Mouse (Mus musculus) limb, embryonic 15.5 days (tissue): ENCODE measurements around the gene Fam183b. TPM values are rescaled to one million over a fixed set of nuclear protein-coding genes. Genes with fewer than 3 reads are reported as not detected.
"Not testable (repeated sequence)": the region's sequence is repeated elsewhere in the genome, so short reads cannot be mapped to it uniquely, and the experiment has no call there.

Experiments used
- ATAC-seq: fragments of 200-750 bp; cut with Nextera tagmentation; 2 replicates; pipeline ENCODE4 v1.8.0; 2017; ENCODE audit warnings: low read depth, moderate TSS enrichment; ENCODE audit not compliant: insufficient number of reproducible peaks, low FRiP score, low TSS enrichment
- H3K27ac ChIP-seq: fragments of 300-500 bp; sonication (generic); 2 replicates; pipeline ENCODE4 v1.5.1; 2015; ENCODE audit warnings: moderate library complexity, mild to moderate bottlenecking, inconsistent platforms
- H3K27me3 ChIP-seq: fragments of 300-500 bp; sonication (generic); 2 replicates; pipeline ENCODE4 v1.6.1; 2015; ENCODE audit warnings: inconsistent platforms
- H3K36me3 ChIP-seq: fragments of 300-500 bp; sonication (generic); 2 replicates; pipeline ENCODE4 v1.6.1; 2015; ENCODE audit warnings: inconsistent platforms
- H3K4me1 ChIP-seq: fragments of 300-500 bp; sonication (generic); 2 replicates; pipeline ENCODE4 v1.6.1; 2015; ENCODE audit warnings: inconsistent platforms
- H3K4me2 ChIP-seq: fragments of 300-500 bp; sonication (generic); 2 replicates; pipeline ENCODE4 v1.6.1; 2015; ENCODE audit warnings: mild to moderate bottlenecking, inconsistent platforms
- H3K4me3 ChIP-seq: fragments of 300-500 bp; sonication (generic); 2 replicates; pipeline ENCODE4 v1.5.1; 2015; ENCODE audit warnings: mild to moderate bottlenecking, inconsistent platforms
- H3K9ac ChIP-seq: fragments of 300-500 bp; sonication (generic); 2 replicates; pipeline ENCODE4 v1.6.1; 2015; ENCODE audit warnings: inconsistent platforms
- H3K9me3 ChIP-seq: fragments of 300-500 bp; sonication (generic); 2 replicates; pipeline ENCODE4 v1.6.1; 2016; ENCODE audit warnings: inconsistent platforms
- WGBS: fragments of 180-500 bp; shearing (Covaris S2); methylation state at CpG from one replicate; pipeline ENCODE4 v1.1.7; 2015; 5-methylcytosine and 5-hydroxymethylcytosine counted together
- polyA plus RNA-seq: library from polyadenylated mRNA; unstranded; fragments of >200 nt; fragmentation: Nextera tagmentation; extraction: Ambion mirVana; gene quantifications from 2 replicates; pipeline ENCODE4 v1.2.1, GENCODE M21; 2015

Gene Fam183b
- polyA plus RNA-seq, 1 experiment from 2014 or later = not detected

DNA sequence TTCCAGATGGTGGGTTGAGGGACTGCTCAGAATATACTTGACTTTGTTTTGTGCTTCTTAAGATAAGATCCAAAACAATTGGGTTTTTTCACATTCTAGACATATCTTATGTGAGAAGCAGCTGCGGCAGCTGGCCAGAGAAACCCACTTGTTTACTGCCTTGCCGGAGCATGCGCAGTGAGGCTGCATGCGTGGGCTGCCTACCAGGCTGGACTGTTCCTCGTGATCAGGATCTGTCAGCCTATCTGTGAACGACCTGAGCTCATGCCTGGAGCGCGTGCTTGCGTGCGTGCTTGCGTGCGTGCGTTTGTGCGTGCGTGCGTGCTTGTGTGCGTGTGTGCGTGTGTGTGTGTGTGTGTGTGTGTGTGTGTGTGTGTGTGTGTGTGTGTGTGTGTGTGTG is 50.7 kb downstream of the Fam183b start:
- H3K4me3 ChIP-seq, ATAC-seq, H3K9me3 ChIP-seq, H3K27ac ChIP-seq, H3K4me2 ChIP-seq, H3K4me1 ChIP-seq, H3K27me3 ChIP-seq, H3K9ac ChIP-seq, H3K36me3 ChIP-seq: not testable (repeated sequence)
- 78% methylated on average over 18 of the region's 18 CpGs for WGBS

Other genes starting within 250 kb of the Fam183b start
- not detected in 2 replicates for gene Olfr328, start 246.3 kb downstream of the Fam183b start, polyA plus RNA-seq
- gene Olfr224, start 231.4 kb downstream of the Fam183b start, polyA plus RNA-seq = not detected in 2 replicates
- gene Olfr325, start 224.2 kb downstream of the Fam183b start, polyA plus RNA-seq = not detected in 2 replicates
- gene Olfr324, start 206.8 kb downstream of the Fam183b start, polyA plus RNA-seq = not detected in 2 replicates
- not detected in 2 replicates for gene 2210407C18Rik, start 185.9 kb downstream of the Fam183b start, polyA plus RNA-seq
- gene Olfr323, start 171.5 kb downstream of the Fam183b start, polyA plus RNA-seq = not detected in 2 replicates
- gene Trim58, start 161.5 kb downstream of the Fam183b start, polyA plus RNA-seq = not detected in 2 replicates
- not detected in 2 replicates for gene Olfr322, start 143.2 kb downstream of the Fam183b start, polyA plus RNA-seq
- gene Olfr320, start 120.9 kb downstream of the Fam183b start, polyA plus RNA-seq = not detected in 2 replicates
- gene Olfr319, start 102.8 kb downstream of the Fam183b start, polyA plus RNA-seq = not detected in 2 replicates
- not detected in 2 replicates for gene Olfr318, start 77.9 kb downstream of the Fam183b start, polyA plus RNA-seq
- not detected in 2 replicates for gene Olfr317, start 62.7 kb downstream of the Fam183b start, polyA plus RNA-seq
- not detected in 2 replicates for gene Olfr316, start 49.2 kb downstream of the Fam183b start, polyA plus RNA-seq
- gene Olfr315, start 28.8 kb downstream of the Fam183b start, polyA plus RNA-seq = not detected in 2 replicates
- not detected in 2 replicates for gene Olfr314, start 19.0 kb downstream of the Fam183b start, polyA plus RNA-seq
- not detected in 2 replicates for gene Olfr313, start 13.0 kb upstream of the Fam183b start, polyA plus RNA-seq
- gene Olfr312, start 27.3 kb upstream of the Fam183b start, polyA plus RNA-seq = not detected in 2 replicates
- gene Olfr311, start 37.3 kb upstream of the Fam183b start, polyA plus RNA-seq = not detected in 2 replicates
- gene Gm12258, start 45.2 kb upstream of the Fam183b start, polyA plus RNA-seq = 8.2 and 8.9 TPM in 2 replicates
- 7.2 and 9.1 TPM in 2 replicates for gene 2810021J22Rik, start 65.3 kb upstream of the Fam183b start, polyA plus RNA-seq
- gene Zfp39, start 102.3 kb upstream of the Fam183b start, polyA plus RNA-seq = 6.2 and 6.8 TPM in 2 replicates
- 0.19 TPM in 1 of 2 replicates, not detected in the other for gene Btnl10, start 115.9 kb upstream of the Fam183b start, polyA plus RNA-seq
- 202 and 230 TPM in 2 replicates for gene Rnf187, start 137.0 kb upstream of the Fam183b start, polyA plus RNA-seq
- 12.6 and 31.7 TPM in 2 replicates for gene Hist3h2ba, start 147.0 kb upstream of the Fam183b start, polyA plus RNA-seq
- gene Hist3h2a, start 152.7 kb upstream of the Fam183b start, polyA plus RNA-seq = 24.8 and 26.9 TPM in 2 replicates
- 0.60 and 0.62 TPM in 2 replicates for gene Trim17, start 152.7 kb upstream of the Fam183b start, polyA plus RNA-seq
- gene Trim11, start 176.1 kb upstream of the Fam183b start, polyA plus RNA-seq = 20.4 and 23.9 TPM in 2 replicates